In genomic region chr7:110728876-110729275, GRCm38 (mm10) we compare ENCODE assay signal across 8 mouse cellular contexts. TPM values are rescaled to one million over a fixed set of nuclear protein-coding genes. Genes with fewer than 3 reads are reported as not detected.
DNase-seq lines count a peak whose midpoint lies in the region; ATAC-seq and TF ChIP-seq lines count a peak whose summit lies in the region.

No protein-coding gene starts in this region.

- peak; percentile 50 for TF ChIP-seq CTCF in cortical plate, adult 2 months (IDR thresholded peaks at IDR 0.05; ENCODE audit: extremely low read depth, insufficient read depth, low read length)
- peak; percentile 65 for TF ChIP-seq CTCF in lung, embryonic 14.5 days (IDR thresholded peaks at IDR 0.05; ENCODE audit: low read depth)

- H3K9ac ChIP-seq in forebrain, embryonic 14.5 days (ENCODE audit: low read length), result no peak overlapping the region
- H3K9ac ChIP-seq in forebrain, embryonic 15.5 days (replicated peaks), result no peak overlapping the region
- no peak overlapping the region for H3K9ac ChIP-seq in lung, embryonic 14.5 days
- no peak overlapping the region for H3K9ac ChIP-seq in intestine, embryonic 16.5 days (ENCODE audit: low read depth, low read length)

- ATAC-seq in forebrain, embryonic 14.5 days, result 0 out of 2 replicates have a peak, but pooled peaks have one; percentile 37
- no peak for ATAC-seq in forebrain, embryonic 15.5 days (replicated peaks)
- no peak for ATAC-seq in lung, embryonic 14.5 days (ENCODE audit: insufficient read depth)
- ATAC-seq in intestine, embryonic 16.5 days, result no peak

- no peak overlapping the region for H3K27ac ChIP-seq in forebrain, embryonic 14.5 days (ENCODE audit: low read depth, low read length)
- no peak overlapping the region for H3K27ac ChIP-seq in forebrain, embryonic 15.5 days (replicated peaks)
- no peak overlapping the region for H3K27ac ChIP-seq in cortical plate, adult 2 months (ENCODE audit: insufficient read depth, low read length)
- no peak overlapping the region for H3K27ac ChIP-seq in lung, embryonic 14.5 days (ENCODE audit: low read depth)
- H3K27ac ChIP-seq in intestine, embryonic 16.5 days (ENCODE audit: low read length), result no peak overlapping the region

- no peaks in the 10 kb centered on the region for H3K36me3 ChIP-seq in forebrain, embryonic 14.5 days (ENCODE audit: control insufficient read depth, insufficient read depth, low read length)
- H3K36me3 ChIP-seq in forebrain, embryonic 15.5 days, result no peaks in the 10 kb centered on the region
- H3K36me3 ChIP-seq in lung, embryonic 14.5 days (ENCODE audit: insufficient read depth), result no peaks in the 10 kb centered on the region
- H3K36me3 ChIP-seq in intestine, embryonic 16.5 days (ENCODE audit: control insufficient read depth, insufficient read depth, low read length), result no peaks in the 10 kb centered on the region

- no peak overlapping the region for H3K4me2 ChIP-seq in forebrain, embryonic 14.5 days (ENCODE audit: low read length)
- H3K4me2 ChIP-seq in forebrain, embryonic 15.5 days (replicated peaks), result no peak overlapping the region
- no peak overlapping the region for H3K4me2 ChIP-seq in lung, embryonic 14.5 days
- H3K4me2 ChIP-seq in intestine, embryonic 16.5 days (ENCODE audit: low read depth, low read length), result no peak overlapping the region

- DNase-seq in forebrain, embryonic 14.5 days (ENCODE audit: low spot score), result peak; percentile 33
- DNase-seq in right cerebral cortex, adult 2 months (ENCODE audit: low spot score in 2 of 2), result peak; percentile 26 to 33
- DNase-seq in right cerebral cortex, postnatal 36 days (ENCODE audit: low spot score in 2 of 2), result no peak
- peak; percentile 75 for DNase-seq in lung, embryonic 14.5 days
- peak; percentile 58 for DNase-seq in testis, postnatal 10 days (ENCODE audit: low spot score)

- WGBS in forebrain, embryonic 14.5 days, result 61% methylated on average over 3 of the region's 3 CpGs
- 63% methylated on average over 3 of the region's 3 CpGs for WGBS in forebrain, embryonic 15.5 days
- 44% methylated on average over 3 of the region's 3 CpGs for WGBS in lung, embryonic 14.5 days
- 50% methylated on average over 3 of the region's 3 CpGs for WGBS in intestine, embryonic 16.5 days

- H3K9me3 ChIP-seq in forebrain, embryonic 14.5 days (replicated peaks; ENCODE audit: control insufficient read depth, low read length), result no peaks in the 10 kb centered on the region
- H3K9me3 ChIP-seq in forebrain, embryonic 15.5 days, result no peaks in the 10 kb centered on the region
- H3K9me3 ChIP-seq in lung, embryonic 14.5 days (ENCODE audit: low read depth, low read length), result no peaks in the 10 kb centered on the region
- H3K9me3 ChIP-seq in intestine, embryonic 16.5 days (ENCODE audit: control insufficient read depth, low read length), result no peaks in the 10 kb centered on the region

- H3K27me3 ChIP-seq in forebrain, embryonic 14.5 days (replicated peaks; ENCODE audit: control insufficient read depth, insufficient read depth, low read length), result no peaks in the 10 kb centered on the region
- H3K27me3 ChIP-seq in forebrain, embryonic 15.5 days, result no peaks in the 10 kb centered on the region
- H3K27me3 ChIP-seq in lung, embryonic 14.5 days (ENCODE audit: insufficient read depth, low read length), result no peaks in the 10 kb centered on the region
- H3K27me3 ChIP-seq in intestine, embryonic 16.5 days (replicated peaks; ENCODE audit: control insufficient read depth, insufficient read depth, low read length), result no peaks in the 10 kb centered on the region

- no peak overlapping the region for H3K4me3 ChIP-seq in forebrain, embryonic 14.5 days (ENCODE audit: low read depth, low read length)
- H3K4me3 ChIP-seq in forebrain, embryonic 15.5 days, result no peak overlapping the region
- H3K4me3 ChIP-seq in cortical plate, adult 2 months (ENCODE audit: insufficient read depth, low read length), result no peak overlapping the region
- H3K4me3 ChIP-seq in lung, embryonic 14.5 days (ENCODE audit: low read depth, low read length), result no peak overlapping the region
- H3K4me3 ChIP-seq in intestine, embryonic 16.5 days (ENCODE audit: low read length), result no peak overlapping the region

- no peaks in the 10 kb centered on the region for H3K4me1 ChIP-seq in forebrain, embryonic 14.5 days (ENCODE audit: control insufficient read depth, insufficient read depth, low read length)
- no peaks in the 10 kb centered on the region; the same call in 1 of the 2 replicates for H3K4me1 ChIP-seq in forebrain, embryonic 15.5 days
- H3K4me1 ChIP-seq in cortical plate, adult 2 months (ENCODE audit: control insufficient read depth, insufficient read depth, low read length), result no peaks in the 10 kb centered on the region
- no peaks in the 10 kb centered on the region for H3K4me1 ChIP-seq in lung, embryonic 14.5 days (ENCODE audit: insufficient read depth)
- 0 out of 2 replicates have a peak, but pooled peaks cover 3% of the 10 kb centered on the region for H3K4me1 ChIP-seq in intestine, embryonic 16.5 days (ENCODE audit: control insufficient read depth, insufficient read depth, low read length)

- TF ChIP-seq POLR2A in cortical plate, adult 2 months (IDR thresholded peaks at IDR 0.05; ENCODE audit: extremely low read depth, insufficient read depth, low read length), result no peak

RNA-seq across cellular contexts. Expression of gene Ampd3, which starts 39.1 kb away (rescaled TPM):
- polyA plus RNA-seq in forebrain, embryonic 14.5 days (2014; fragmentation: Nextera tagmentation; extraction: Ambion mirVana), result 3.6 and 4.9 TPM in 2 replicates
- polyA plus RNA-seq in forebrain, embryonic 15.5 days (2015; fragmentation: Nextera tagmentation; extraction: Ambion mirVana), result 4.4 and 4.8 TPM in 2 replicates
- polyA plus RNA-seq in cortical plate, adult 2 months (2012; rRNA removed), result 21.8 and 22.0 TPM in 2 replicates
- 1.4 and 2.6 TPM in 2 replicates for polyA plus RNA-seq in lung, embryonic 14.5 days (2014; fragmentation: Nextera tagmentation; extraction: Ambion mirVana)
- 4.0 and 4.5 TPM in 2 replicates for polyA plus RNA-seq in intestine, embryonic 16.5 days (2015; fragmentation: Nextera tagmentation; extraction: Ambion mirVana)

Comparison
In these comparisons a context has a peak if more than half of its experiments do, and no peak if none do; other contexts are left out.
1. DNase-seq: peak in forebrain, embryonic 14.5 days (single experiment), right cerebral cortex, adult 2 months (2 of 2), lung, embryonic 14.5 days (single experiment) and testis, postnatal 10 days (single experiment); none in right cerebral cortex, postnatal 36 days (0 of 2).